Mouse (Mus musculus): Measurements from ENCODE around the gene Gm20929. TPM values are rescaled to one million over a fixed set of nuclear protein-coding genes. Genes with fewer than 3 reads are reported as not detected.
"Not testable (repeated sequence)": the region's sequence is repeated elsewhere in the genome, so short reads cannot be mapped to it uniquely, and the experiment has no call there.

Gene Gm20929
- not detected in 2 replicates for polyA plus RNA-seq (2014; fragmentation: Nextera tagmentation; extraction: Ambion mirVana)

GRCm38 (mm10) chrY:53843649-53844048 is at the start of gene Gm20929:
Gene Gm20929 (plus strand): TSS chrY:53843949.
- H3K27me3 ChIP-seq (ENCODE audit: control insufficient read depth, insufficient read depth, low read length); H3K27ac ChIP-seq (ENCODE audit: low read depth, low read length); H3K4me3 ChIP-seq (ENCODE audit: low read depth, low read length); H3K9me3 ChIP-seq (ENCODE audit: control insufficient read depth, low read length); ATAC-seq (ENCODE audit: insufficient read depth, low FRiP score, low TSS enrichment); DNase-seq (ENCODE audit: low spot score); H3K4me2 ChIP-seq (ENCODE audit: low read depth); H3K36me3 ChIP-seq (ENCODE audit: control insufficient read depth, insufficient read depth, low read length); H3K9ac ChIP-seq (ENCODE audit: low read length); H3K4me1 ChIP-seq (ENCODE audit: control insufficient read depth, insufficient read depth, low read length): not testable (repeated sequence)
- no CpG with 5 or more reads among the region's 6 CpGs for WGBS
